Mouse (Mus musculus) macrophage (primary cell): Measurements from ENCODE around the gene Rpl9-ps6. TPM values are rescaled to one million over a fixed set of nuclear protein-coding genes. Genes with fewer than 3 reads are reported as not detected.

Experiments
- polyA plus RNA-seq: library from polyadenylated mRNA; stranded (reverse); fragments of 250-400 nt; gene quantifications from 3 replicates; pipeline ENCODE4 v1.2.4, GENCODE M21; 2018; ENCODE audit warnings: inconsistent platforms

Rpl9-ps6 gene
- polyA plus RNA-seq, 1 experiment from 2014 or later = 2.4 TPM

Other genes with a start within 250 kb of the Rpl9-ps6 start
- gene Sgms1, start 76.9 kb downstream of the Rpl9-ps6 start, polyA plus RNA-seq = 20.0 to 20.8 TPM (median 20.7 TPM) in 3 replicates
- 17.2 to 36.1 TPM (median 26.8 TPM) in 3 replicates for gene Minpp1, start 19.2 kb upstream of the Rpl9-ps6 start, polyA plus RNA-seq
- gene Papss2, start 129.2 kb upstream of the Rpl9-ps6 start, polyA plus RNA-seq = 9.6 to 26.2 TPM (median 20.0 TPM) in 3 replicates